Mouse (Mus musculus) liver, adult 2 months (tissue): ENCODE measurements around the gene Ifit1bl1.

Experiments used
- CTCF ChIP-seq: fragments of 200-500 bp; IDR thresholded peaks from 2 replicates; pipeline ENCODE4 v1.5.1; 2011; ENCODE audit warnings: low read depth, low read length, control low read depth
- POLR2A ChIP-seq: fragments of 200-500 bp; IDR thresholded peaks from 2 replicates; pipeline ENCODE4 v1.6.1; 2011; ENCODE audit warnings: low read length, control low read depth; ENCODE audit not compliant: insufficient read depth; ENCODE audit errors: extremely low read depth

- TF ChIP-seq CTCF, result no peak
- TF ChIP-seq POLR2A, result no peak
Observed at GRCm38 (mm10) chr19:34596811-34597210, 4.9 kb downstream of the Ifit1bl1 start.
